Mouse (Mus musculus): ENCODE results near the gene B3galnt2.
"Not testable (repeated sequence)": the region's sequence is repeated elsewhere in the genome, so short reads cannot be mapped to it uniquely, and the experiment has no call there.

The B3galnt2 gene

GRCm38 (mm10) chr13:13953874-13954832, at the start of gene B3galnt2:
Gene B3galnt2 (plus strand): TSS chr13:13954469.
- peak; percentile 98 for DNase-seq (ENCODE audit: low spot score)

GRCm38 (mm10) chr13:13911341-13911740, 42.9 kb upstream of the B3galnt2 start:
- no peak for DNase-seq (ENCODE audit: low spot score)

- DNase-seq (ENCODE audit: low spot score): no peak
Observed at GRCm38 (mm10) chr13:13919396-13919795, 34.9 kb upstream of the B3galnt2 start.

- no peak for DNase-seq (ENCODE audit: low spot score)
Observed at GRCm38 (mm10) chr13:13922526-13922925, 31.7 kb upstream of the B3galnt2 start.

- DNase-seq (ENCODE audit: low spot score): no peak
Observed at GRCm38 (mm10) chr13:13929982-13930381, 24.3 kb upstream of the B3galnt2 start.

GRCm38 (mm10) chr13:13954931-13955330, 662 bp downstream of the B3galnt2 start:
- peak; percentile 32 for DNase-seq (ENCODE audit: low spot score)

GRCm38 (mm10) chr13:13956686-13957085, 2.4 kb downstream of the B3galnt2 start:
- no peak for DNase-seq (ENCODE audit: low spot score)

- no peak for DNase-seq (ENCODE audit: low spot score)
Observed at GRCm38 (mm10) chr13:13960211-13960610, 5.9 kb downstream of the B3galnt2 start.

- DNase-seq (ENCODE audit: low spot score): no peak
Observed at GRCm38 (mm10) chr13:13961046-13961445, 6.8 kb downstream of the B3galnt2 start.

- no peak for DNase-seq (ENCODE audit: low spot score)
Observed at GRCm38 (mm10) chr13:13965388-13965964, 11.2 kb downstream of the B3galnt2 start.

GRCm38 (mm10) chr13:13966172-13966571, 11.9 kb downstream of the B3galnt2 start:
- no peak for DNase-seq (ENCODE audit: low spot score)

- DNase-seq (ENCODE audit: low spot score): no peak
Observed at GRCm38 (mm10) chr13:13968629-13969111, 14.4 kb downstream of the B3galnt2 start.

- DNase-seq (ENCODE audit: low spot score): no peak
Observed at GRCm38 (mm10) chr13:13969796-13970195, 15.5 kb downstream of the B3galnt2 start.

- not testable (repeated sequence) for DNase-seq (ENCODE audit: low spot score)
Observed at GRCm38 (mm10) chr13:13981842-13982241, 27.6 kb downstream of the B3galnt2 start.

GRCm38 (mm10) chr13:13983523-13983922, 29.3 kb downstream of the B3galnt2 start:
- no peak for DNase-seq (ENCODE audit: low spot score)

GRCm38 (mm10) chr13:13989135-13989534, 34.9 kb downstream of the B3galnt2 start:
- DNase-seq (ENCODE audit: low spot score): no peak

- DNase-seq (ENCODE audit: low spot score): no peak
Observed at GRCm38 (mm10) chr13:13990391-13990790, 36.1 kb downstream of the B3galnt2 start.

- DNase-seq (ENCODE audit: low spot score): peak; percentile 28
Observed at GRCm38 (mm10) chr13:13993041-13993440, 38.8 kb downstream of the B3galnt2 start.

GRCm38 (mm10) chr13:13995046-13995445, 40.8 kb downstream of the B3galnt2 start:
- no peak for DNase-seq (ENCODE audit: low spot score)

GRCm38 (mm10) chr13:13997476-13997875, 43.2 kb downstream of the B3galnt2 start:
- DNase-seq (ENCODE audit: low spot score): no peak

GRCm38 (mm10) chr13:14002706-14003105, 48.4 kb downstream of the B3galnt2 start:
- DNase-seq (ENCODE audit: low spot score): no peak

GRCm38 (mm10) chr13:14004086-14004485, 49.8 kb downstream of the B3galnt2 start:
- no peak for DNase-seq (ENCODE audit: low spot score)

- DNase-seq (ENCODE audit: low spot score): no peak
Observed at GRCm38 (mm10) chr13:14004999-14005398, 50.7 kb downstream of the B3galnt2 start.

All from layer of hippocampus, adult 11-12 months (tissue).